Mouse (Mus musculus) neural tube, embryonic 15.5 days (tissue): ENCODE data around the gene Syngap1. TPM values are rescaled to one million over a fixed set of nuclear protein-coding genes. Genes with fewer than 3 reads are reported as not detected.

Source experiments
- ATAC-seq: fragments of 200-750 bp; cut with Nextera tagmentation; 2 replicates; pipeline ENCODE4 v1.8.0; 2017; ENCODE audit warnings: mild to moderate bottlenecking, moderate TSS enrichment, moderate library complexity; ENCODE audit not compliant: low FRiP score
- H3K27ac ChIP-seq: fragments of 300-500 bp; sonication (generic); replicated peaks from 2 replicates; pipeline ENCODE4 v1.5.1; 2015; ENCODE audit warnings: mild to moderate bottlenecking, inconsistent platforms
- H3K27me3 ChIP-seq: fragments of 300-500 bp; sonication (generic); replicated peaks from 2 replicates; pipeline ENCODE4 v1.6.1; 2015; ENCODE audit warnings: inconsistent platforms
- H3K36me3 ChIP-seq: fragments of 300-500 bp; sonication (generic); 2 replicates; pipeline ENCODE4 v1.6.1; 2015; ENCODE audit warnings: inconsistent platforms
- H3K4me1 ChIP-seq: fragments of 300-500 bp; sonication (generic); 2 replicates; pipeline ENCODE4 v1.6.1; 2015; ENCODE audit warnings: inconsistent platforms
- H3K4me2 ChIP-seq: fragments of 300-500 bp; sonication (generic); 2 replicates; pipeline ENCODE4 v1.6.1; 2015; ENCODE audit warnings: inconsistent platforms, mild to moderate bottlenecking, moderate library complexity
- H3K4me3 ChIP-seq: fragments of 300-500 bp; sonication (generic); replicated peaks from 2 replicates; pipeline ENCODE4 v1.5.1; 2015; ENCODE audit warnings: mild to moderate bottlenecking, inconsistent platforms
- H3K9ac ChIP-seq: fragments of 300-500 bp; sonication (generic); replicated peaks from 2 replicates; pipeline ENCODE4 v1.6.1; 2015; ENCODE audit warnings: mild to moderate bottlenecking, inconsistent platforms
- H3K9me3 ChIP-seq: fragments of 300-500 bp; sonication (generic); replicated peaks from 2 replicates; pipeline ENCODE4 v1.6.1; 2016; ENCODE audit warnings: inconsistent platforms
- WGBS: fragments of 180-500 bp; shearing (Covaris S2); methylation state at CpG from one replicate; pipeline ENCODE4 v1.1.7; 2015; ENCODE audit warnings: mixed read lengths; 5-methylcytosine and 5-hydroxymethylcytosine counted together
- polyA plus RNA-seq: library from polyadenylated mRNA; unstranded; fragments of >200 nt; fragmentation: Nextera tagmentation; extraction: Ambion mirVana; gene quantifications from 2 replicates; pipeline ENCODE4 v1.2.1, GENCODE M21; 2015

Syngap1 gene
- polyA plus RNA-seq, 1 experiment from 2014 or later: 3.7 TPM

- Histone ChIP-seq H3K27ac (peak overlapping the region; percentile 95; the same call in 1 of the 2 replicates), H3K4me3 (peak overlapping the region; percentile 65), H3K4me1 (peaks cover 68% of the 10 kb centered on the region), H3K36me3 (peaks cover 22% of the 10 kb centered on the region), H3K9me3 (no peaks in the 10 kb centered on the region), H3K27me3 (no peaks in the 10 kb centered on the region), H3K4me2 (peak overlapping the region; percentile 97), H3K9ac (peak overlapping the region; percentile 57)
- no peak for ATAC-seq
- WGBS: 65% methylated on average over 16 of the region's 16 CpGs
These were observed 3.0 kb upstream of the Syngap1 start for GRCm38 (mm10) chr17:26937883-26938695.

DNA sequence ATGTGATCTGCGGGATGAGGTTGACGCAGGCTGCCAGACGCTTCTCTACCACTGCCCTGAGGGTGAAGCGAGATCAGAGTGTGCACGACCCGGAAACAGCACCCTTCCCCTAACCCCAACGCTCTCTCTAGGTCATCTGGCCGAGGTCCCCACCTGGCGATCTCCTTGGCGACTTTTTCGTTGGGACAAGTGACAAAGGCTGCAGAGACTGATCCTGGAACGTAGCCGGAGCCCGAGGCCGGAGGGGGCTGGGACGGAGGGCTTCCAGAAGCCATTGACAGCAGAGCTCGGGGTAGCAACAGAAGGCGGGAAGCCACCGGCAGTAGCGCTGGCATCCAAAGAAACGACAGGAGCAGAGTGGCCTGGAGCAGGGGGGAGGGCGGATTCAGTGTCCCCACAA lies 2.3 kb upstream of the Syngap1 start:
- peak overlapping the region; percentile 65 for H3K4me3 ChIP-seq
- no peak for ATAC-seq
- H3K27me3 ChIP-seq: no peaks in the 10 kb centered on the region
- under 1% methylated on average over 22 of the region's 22 CpGs for WGBS
- H3K9ac ChIP-seq: peak overlapping the region; percentile 57
- H3K36me3 ChIP-seq: peaks cover 22% of the 10 kb centered on the region
- peak overlapping the region; percentile 95 for H3K27ac ChIP-seq
- peak overlapping the region; percentile 97 for H3K4me2 ChIP-seq
- peaks cover 63% of the 10 kb centered on the region for H3K4me1 ChIP-seq
- no peaks in the 10 kb centered on the region for H3K9me3 ChIP-seq

GRCm38 (mm10) chr17:26939178-26939972 lies 1.7 kb upstream of the Syngap1 start, which contains the start of gene Cuta:
Gene Cuta, minus strand, starts transcription at chr17:26939569.
- H3K4me1 ChIP-seq: peaks cover 60% of the 10 kb centered on the region
- under 1% methylated on average over 70 of the region's 70 CpGs for WGBS
- peak; percentile 92 for ATAC-seq

DNA sequence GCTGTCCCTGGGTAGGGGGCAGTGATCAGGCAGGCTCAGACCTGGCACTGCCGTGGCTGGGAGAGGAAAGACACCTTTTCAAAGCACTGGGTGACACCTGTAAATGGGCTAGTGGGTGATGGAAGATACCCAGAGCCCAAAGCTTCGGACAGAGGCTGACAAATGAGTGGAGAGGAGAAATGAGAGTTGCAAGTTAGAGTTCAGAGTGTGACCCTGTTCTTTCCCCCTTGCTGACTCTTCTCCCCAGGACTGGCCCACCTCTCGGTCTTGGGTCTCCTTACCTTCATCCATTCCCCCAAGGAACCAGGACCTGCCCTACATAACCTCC lies 1.1 kb upstream of the Syngap1 start:
- Histone ChIP-seq H3K4me2 (peak overlapping the region; percentile 97), H3K9ac (peak overlapping the region; percentile 71), H3K27me3 (no peaks in the 10 kb centered on the region), H3K36me3 (peaks cover 22% of the 10 kb centered on the region), H3K4me3 (peak overlapping the region; percentile 65), H3K4me1 (peaks cover 61% of the 10 kb centered on the region), H3K9me3 (no peaks in the 10 kb centered on the region), H3K27ac (peak overlapping the region; percentile 95)
- no peak; the same call in 1 of the 2 replicates for ATAC-seq
- 0% methylated on average over 3 of the region's 3 CpGs for WGBS

More at GRCm38 (mm10) chr17:26939178-26939972, 1.7 kb upstream of the Syngap1 start, which contains the start of gene Cuta:
- Histone ChIP-seq H3K4me3 (peak within 1 kb of the TSS; percentile 65), H3K36me3 (peaks cover 22% of the 10 kb centered on the region), H3K4me2 (peak within 1 kb of the TSS; percentile 97), H3K27me3 (no peaks in the 10 kb centered on the region), H3K9me3 (no peaks in the 10 kb centered on the region), H3K9ac (peak within 1 kb of the TSS; percentile 71), H3K27ac (peak within 1 kb of the TSS; percentile 95)

GRCm38 (mm10) chr17:26941841-26942570 lies 953 bp downstream of the Syngap1 start:
- Histone ChIP-seq H3K9me3 (no peaks in the 10 kb centered on the region), H3K4me1 (peaks cover 74% of the 10 kb centered on the region), H3K4me3 (peak overlapping the region; percentile 51), H3K4me2 (peak overlapping the region; percentile 97), H3K9ac (peak overlapping the region; percentile 66), H3K36me3 (peaks cover 5% of the 10 kb centered on the region; the same call in 1 of the 2 replicates), H3K27ac (peak overlapping the region; percentile 95), H3K27me3 (no peaks in the 10 kb centered on the region)
- no peak for ATAC-seq
- 15% methylated on average over 4 of the region's 4 CpGs for WGBS

- Histone ChIP-seq H3K4me3 (peak overlapping the region; percentile 41), H3K36me3 (no peaks in the 10 kb centered on the region), H3K9me3 (no peaks in the 10 kb centered on the region), H3K27me3 (no peaks in the 10 kb centered on the region), H3K9ac (peak overlapping the region; percentile 59), H3K4me2 (peak overlapping the region; percentile 72), H3K4me1 (peaks cover 72% of the 10 kb centered on the region), H3K27ac (peak overlapping the region; percentile 77)
- 29% methylated on average over 13 of the region's 13 CpGs for WGBS
- ATAC-seq: no peak
These were observed 4.9 kb downstream of the Syngap1 start for GRCm38 (mm10) chr17:26945824-26946495.

DNA sequence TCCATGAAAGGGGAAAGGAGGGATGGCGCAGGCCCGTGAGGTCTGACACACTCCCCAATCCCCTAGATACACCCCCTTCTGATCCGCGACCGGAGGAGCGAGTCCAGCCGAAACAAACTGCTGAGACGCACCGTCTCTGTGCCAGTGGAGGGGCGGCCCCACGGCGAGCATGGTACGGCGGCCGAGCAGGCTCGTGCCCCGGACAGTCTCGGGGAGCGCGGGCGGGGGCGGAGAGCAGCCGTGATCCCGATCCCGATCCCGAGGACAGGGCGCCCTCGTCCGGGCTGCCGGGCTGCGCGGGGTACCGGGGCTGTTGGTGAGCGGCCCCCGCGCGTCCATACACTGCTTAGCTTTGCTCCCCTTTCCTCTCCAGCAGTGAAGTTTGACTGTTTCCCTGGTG lies 5.5 kb downstream of the Syngap1 start:
- peak overlapping the region; percentile 59 for H3K9ac ChIP-seq

DNA sequence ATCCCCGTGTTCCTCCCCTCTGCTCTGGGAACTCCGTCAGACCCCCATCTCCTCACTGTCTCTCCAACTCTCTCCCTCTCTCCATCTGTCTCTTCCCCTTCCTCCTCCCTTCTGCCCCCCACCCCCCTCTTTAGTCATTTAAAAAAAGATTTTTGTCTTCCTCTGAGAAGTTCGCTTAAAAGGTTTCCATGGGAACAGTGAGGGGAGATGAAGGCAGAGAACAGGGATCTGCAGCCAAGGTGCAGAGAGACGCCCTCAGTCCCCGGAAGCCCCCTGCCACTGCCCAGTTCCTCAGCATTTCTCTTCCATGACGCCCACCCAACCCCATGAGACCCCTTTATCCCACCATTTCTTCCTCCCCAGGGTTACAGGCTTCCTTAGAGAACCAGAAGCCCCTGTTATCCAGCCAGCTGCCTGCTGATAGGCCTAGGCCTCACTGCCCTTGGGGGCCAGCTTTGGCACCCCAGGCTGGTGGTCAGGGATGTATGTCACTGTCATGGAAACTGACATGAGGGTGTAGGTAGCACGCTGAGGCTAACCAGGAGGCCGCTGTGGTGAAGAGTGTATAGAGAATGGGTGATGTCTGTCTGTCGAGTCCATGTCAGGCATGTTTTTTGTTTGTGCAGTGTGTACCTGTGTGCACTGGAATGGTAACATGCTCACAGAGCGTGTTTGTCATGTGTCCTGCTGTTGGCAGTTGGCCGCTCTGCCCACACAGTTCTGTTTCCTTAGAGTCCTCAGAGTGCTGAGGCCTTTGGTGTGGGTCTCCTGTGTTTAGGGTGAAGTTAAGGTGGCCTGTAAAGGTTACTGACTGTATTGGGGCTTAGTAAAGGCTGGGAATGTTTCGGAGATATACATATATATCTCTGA lies 6.4 kb downstream of the Syngap1 start:
- H3K4me3 ChIP-seq: peak overlapping the region; percentile 41; the same call in 1 of the 2 replicates
- peak overlapping the region; percentile 72 for H3K4me2 ChIP-seq
- H3K36me3 ChIP-seq: no peaks in the 10 kb centered on the region
- 31% methylated on average over 12 of the region's 12 CpGs for WGBS
- ATAC-seq: no peak
- H3K9ac ChIP-seq: peak overlapping the region; percentile 59
- no peaks in the 10 kb centered on the region for H3K27me3 ChIP-seq
- H3K9me3 ChIP-seq: no peaks in the 10 kb centered on the region
- peak overlapping the region; percentile 77 for H3K27ac ChIP-seq
- peaks cover 79% of the 10 kb centered on the region for H3K4me1 ChIP-seq

More for the DNA sequence above, 5.5 kb downstream of the Syngap1 start:
- Histone ChIP-seq H3K4me2 (peak overlapping the region; percentile 72), H3K27ac (peak overlapping the region; percentile 77), H3K4me1 (peaks cover 76% of the 10 kb centered on the region), H3K4me3 (peak overlapping the region; percentile 41), H3K27me3 (no peaks in the 10 kb centered on the region), H3K36me3 (no peaks in the 10 kb centered on the region), H3K9me3 (no peaks in the 10 kb centered on the region)
- 2% methylated on average over 27 of the region's 37 CpGs for WGBS
- no peak for ATAC-seq

GRCm38 (mm10) chr17:26948316-26949050 lies 7.4 kb downstream of the Syngap1 start:
- Histone ChIP-seq H3K4me1 (peaks cover 84% of the 10 kb centered on the region), H3K27ac (peak overlapping the region; percentile 87), H3K4me2 (peak overlapping the region; percentile 78), H3K27me3 (no peaks in the 10 kb centered on the region), H3K9ac (peak overlapping the region; percentile 80), H3K9me3 (no peaks in the 10 kb centered on the region), H3K4me3 (peak overlapping the region; percentile 68), H3K36me3 (no peaks in the 10 kb centered on the region)
- ATAC-seq: no peak
- 1% methylated on average over 57 of the region's 87 CpGs for WGBS
